Mouse (Mus musculus): Measurements from ENCODE around the gene Gif.

Gene Gif

GRCm38 (mm10) chr19:11747298-11747697 is at the start of gene Gif:
Gif (plus strand) TSS chr19:11747554.
- no peak for DNase-seq

- no peak for DNase-seq
Measured at GRCm38 (mm10) chr19:11698342-11698741, 49.0 kb upstream of the Gif start.

GRCm38 (mm10) chr19:11712451-11712850 is 34.9 kb upstream of the Gif start:
- no peak for DNase-seq

- DNase-seq = no peak
Measured at GRCm38 (mm10) chr19:11720071-11720470, 27.3 kb upstream of the Gif start.

GRCm38 (mm10) chr19:11723870-11724269 is 23.5 kb upstream of the Gif start:
- DNase-seq = no peak

GRCm38 (mm10) chr19:11724275-11724674 is 23.1 kb upstream of the Gif start:
- no peak for DNase-seq

- DNase-seq = no peak
Measured at GRCm38 (mm10) chr19:11725915-11726314, 21.4 kb upstream of the Gif start.

- no peak for DNase-seq
Measured at GRCm38 (mm10) chr19:11727304-11727703, 20.1 kb upstream of the Gif start.

GRCm38 (mm10) chr19:11730278-11730677 is 17.1 kb upstream of the Gif start:
- no peak for DNase-seq

- DNase-seq = no peak
Measured at GRCm38 (mm10) chr19:11736455-11736854, 10.9 kb upstream of the Gif start.

GRCm38 (mm10) chr19:11745680-11746079 is 1.7 kb upstream of the Gif start:
- DNase-seq = no peak

- no peak for DNase-seq
Measured at GRCm38 (mm10) chr19:11765059-11765458, 17.7 kb downstream of the Gif start.

- DNase-seq = no peak
Measured at GRCm38 (mm10) chr19:11766413-11766812, 19.1 kb downstream of the Gif start.

GRCm38 (mm10) chr19:11768163-11768562 is 20.8 kb downstream of the Gif start:
- DNase-seq = peak in 1 of 2 experiments; percentile 20

- DNase-seq = no peak
Measured at GRCm38 (mm10) chr19:11769257-11769920, 22.0 kb downstream of the Gif start.

GRCm38 (mm10) chr19:11770205-11770892 is 23.0 kb downstream of the Gif start, which contains the start of gene Mrpl16:
Mrpl16 (plus strand) TSS chr19:11770391.
- DNase-seq = peak; percentile 83 to 84

GRCm38 (mm10) chr19:11777191-11777865 is 30.0 kb downstream of the Gif start:
- peak; percentile 33 to 57 for DNase-seq

- no peak for DNase-seq
Measured at GRCm38 (mm10) chr19:11785409-11786154, 38.2 kb downstream of the Gif start.

- DNase-seq = no peak
Measured at GRCm38 (mm10) chr19:11787826-11788225, 40.5 kb downstream of the Gif start.

GRCm38 (mm10) chr19:11788876-11789275 is 41.5 kb downstream of the Gif start:
- DNase-seq = no peak

- no peak for DNase-seq
Measured at GRCm38 (mm10) chr19:11791825-11792224, 44.5 kb downstream of the Gif start.

GRCm38 (mm10) chr19:11793741-11794359 is 46.5 kb downstream of the Gif start:
- DNase-seq = no peak

- DNase-seq = no peak
Measured at GRCm38 (mm10) chr19:11794447-11794846, 47.1 kb downstream of the Gif start.

Measured in thymus, postnatal 36 days (tissue).